Mouse (Mus musculus): ENCODE data around the gene Orc3.
A peak's percentile ranks its signal among the peaks of the same experiment; 100 is the strongest.
"Not testable (repeated sequence)": the region's sequence is repeated elsewhere in the genome, so short reads cannot be mapped to it uniquely, and the experiment has no call there.

Orc3 gene

DNA sequence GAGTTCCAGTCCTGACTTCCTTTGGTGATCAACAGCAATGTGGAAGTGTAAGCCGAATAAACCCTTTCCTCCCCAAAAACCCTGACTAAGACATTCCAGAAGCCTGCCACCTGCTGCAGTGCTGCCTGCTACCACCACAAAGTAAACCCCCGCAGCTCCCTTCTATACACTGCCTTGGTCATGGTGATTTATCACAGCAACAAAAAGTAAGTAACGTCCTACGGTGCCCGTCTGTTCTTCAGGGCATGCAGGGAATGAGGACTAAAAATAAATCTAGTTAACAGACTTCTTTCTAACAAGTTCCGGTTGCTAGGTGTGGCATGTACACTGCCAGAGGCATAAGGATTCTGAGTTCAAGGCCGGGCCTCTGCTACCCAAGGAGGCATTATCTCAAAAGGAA lies 32.8 kb downstream of the Orc3 start:
- peak; percentile 55 for DNase-seq

DNA sequence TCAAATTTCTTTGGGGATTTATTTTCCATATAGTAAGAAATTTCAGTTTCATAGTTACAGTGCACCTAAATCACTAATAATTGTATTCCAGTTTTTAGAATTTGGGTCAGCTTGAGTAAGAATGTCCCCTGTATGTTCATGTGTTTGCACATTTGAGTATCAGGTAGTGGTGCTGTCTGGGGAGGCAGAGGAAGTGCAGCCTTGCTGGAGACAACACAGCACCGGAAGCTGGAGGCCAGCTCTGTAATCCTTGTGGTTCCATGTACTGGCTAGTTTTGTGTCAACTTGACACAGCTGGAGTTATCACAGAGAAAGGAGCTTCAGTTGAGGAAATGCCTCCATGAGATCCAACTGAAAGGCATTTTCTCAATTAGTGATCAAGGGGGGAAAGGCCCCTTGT lies 33.3 kb downstream of the Orc3 start:
- DNase-seq, result not testable (repeated sequence)

DNA sequence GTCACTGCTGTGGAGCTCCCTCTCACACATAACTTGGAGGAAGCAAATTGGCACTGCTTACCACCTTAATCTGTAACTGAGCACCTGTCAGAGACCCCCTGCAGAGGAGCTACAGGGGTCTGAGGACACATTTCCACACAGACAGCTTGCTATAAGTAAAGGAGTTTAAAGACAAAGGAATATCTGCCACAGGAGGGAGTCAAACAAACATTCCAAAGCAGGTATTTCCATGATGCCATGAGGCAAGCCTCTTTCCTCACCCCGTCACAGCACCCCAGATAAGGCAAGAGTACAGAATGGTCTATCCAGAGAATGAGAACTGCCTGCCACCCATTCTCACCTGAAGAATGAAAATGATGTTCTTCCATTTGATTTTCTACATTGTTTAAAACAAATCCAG lies 35.5 kb downstream of the Orc3 start:
- no peak for DNase-seq

DNA sequence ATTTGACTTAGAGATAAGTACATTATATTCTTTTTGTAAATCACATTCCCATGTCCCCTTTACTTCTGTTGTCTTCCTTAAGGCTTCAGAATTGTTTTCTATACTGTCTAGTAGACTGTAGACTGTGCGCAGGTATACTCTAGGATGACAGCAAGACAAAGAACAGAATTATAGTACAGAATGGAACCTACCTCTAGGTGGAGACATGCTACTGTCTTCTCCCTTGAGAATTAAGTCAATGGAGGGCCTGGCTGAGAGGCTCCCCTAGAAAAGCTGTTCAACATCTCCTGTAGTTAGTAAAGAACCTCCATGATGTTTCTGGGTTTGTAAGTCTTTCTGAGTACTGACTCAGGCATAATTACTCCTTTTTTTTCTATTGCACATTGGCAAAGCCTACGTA lies 37.7 kb downstream of the Orc3 start:
- no peak for DNase-seq

DNA sequence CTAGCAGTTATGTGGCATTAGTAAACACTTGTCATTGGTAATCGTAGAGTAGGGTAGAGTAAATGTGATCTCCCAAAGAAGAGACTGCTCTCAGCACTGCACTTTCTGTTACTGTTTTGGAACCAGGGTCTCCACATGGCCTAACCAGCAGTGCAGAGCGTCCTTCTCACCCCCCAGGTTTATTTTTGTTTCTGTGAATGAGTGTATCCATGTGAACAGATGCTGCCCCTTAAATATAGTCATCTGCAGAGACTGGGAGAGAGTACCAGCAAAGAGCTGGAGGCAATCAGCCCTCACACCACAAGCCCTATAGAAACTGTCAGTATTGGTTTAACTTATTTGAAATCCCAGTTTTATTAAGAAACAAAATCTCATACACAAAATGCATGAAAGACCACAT lies 41.9 kb downstream of the Orc3 start:
- peak; percentile 31 for DNase-seq

DNA sequence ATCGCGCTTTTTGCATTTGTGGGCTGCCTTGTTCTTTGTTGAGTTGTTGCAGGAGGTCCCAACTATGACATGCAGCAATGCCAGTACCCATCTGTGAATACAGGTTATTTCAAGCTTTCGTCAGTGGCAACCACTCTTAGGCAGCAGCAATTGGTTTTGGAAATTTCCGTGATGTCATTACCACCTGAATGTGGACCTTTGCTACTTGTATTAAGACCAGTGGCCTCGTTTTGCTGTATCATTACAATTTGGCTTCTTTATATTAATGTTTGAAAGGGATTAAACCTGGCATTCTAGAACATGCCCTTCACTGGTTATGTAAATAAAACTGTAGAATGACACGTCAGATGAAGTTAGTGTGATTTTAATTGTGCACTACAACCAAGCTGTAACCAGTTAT lies 48.5 kb downstream of the Orc3 start:
- no peak for DNase-seq

DNA sequence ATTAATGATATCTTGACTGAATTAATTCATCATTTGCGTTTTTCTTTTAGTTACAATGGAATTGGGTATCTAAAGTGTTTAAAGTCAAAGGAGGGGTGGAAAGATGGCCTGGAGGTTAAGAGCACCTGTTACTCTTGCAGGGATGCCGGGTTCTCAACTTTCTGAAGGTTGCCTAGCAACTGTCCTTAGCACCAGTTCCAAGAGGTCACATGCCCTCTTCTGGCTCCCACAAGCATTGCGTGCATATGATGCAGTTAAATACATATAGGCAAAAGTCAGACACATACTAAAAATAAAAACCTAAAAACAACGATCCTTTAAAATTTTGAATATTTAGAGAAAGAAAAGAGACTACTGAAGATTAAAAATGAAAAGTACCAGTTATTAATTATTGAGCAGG lies 53.8 kb downstream of the Orc3 start:
- DNase-seq, result no peak

DNA sequence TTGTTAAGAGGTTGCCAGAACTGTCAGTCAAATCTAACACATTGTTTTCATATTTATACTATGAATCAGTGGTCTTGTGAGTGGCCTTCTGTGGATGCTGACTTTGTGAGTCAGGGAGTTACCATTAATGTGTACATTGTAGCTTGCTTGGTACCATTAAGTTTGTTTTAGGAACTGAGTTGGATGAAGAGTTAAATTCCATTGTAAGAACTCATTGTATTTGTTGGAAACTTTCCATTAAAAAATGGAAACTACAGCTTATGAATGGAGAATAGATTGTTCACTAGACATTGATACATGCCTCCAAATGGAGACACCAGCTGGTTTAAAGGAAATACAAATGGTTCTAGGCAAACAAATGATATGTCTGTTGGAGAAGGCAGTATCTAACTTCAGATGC lies 58.6 kb downstream of the Orc3 start:
- no peak for DNase-seq

DNA sequence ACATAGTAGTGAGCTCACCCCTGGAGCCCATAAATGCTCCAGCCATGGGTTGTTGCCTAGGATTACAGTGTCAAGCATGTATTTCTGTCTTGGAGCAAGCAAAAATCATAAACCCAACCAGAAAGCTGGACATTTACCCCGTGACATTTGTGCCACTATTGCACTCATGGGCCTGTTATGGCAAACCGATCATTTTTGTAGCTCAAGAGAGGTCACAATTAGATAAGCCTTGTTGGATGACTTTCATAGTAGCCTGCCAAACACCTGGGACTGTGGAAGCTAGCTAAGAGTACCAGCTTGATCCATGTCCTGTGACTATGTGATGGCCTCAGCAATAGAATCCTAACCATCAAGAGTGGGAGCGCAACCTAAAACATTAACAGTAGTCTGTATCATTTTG lies 59.1 kb downstream of the Orc3 start:
- DNase-seq, result no peak

DNA sequence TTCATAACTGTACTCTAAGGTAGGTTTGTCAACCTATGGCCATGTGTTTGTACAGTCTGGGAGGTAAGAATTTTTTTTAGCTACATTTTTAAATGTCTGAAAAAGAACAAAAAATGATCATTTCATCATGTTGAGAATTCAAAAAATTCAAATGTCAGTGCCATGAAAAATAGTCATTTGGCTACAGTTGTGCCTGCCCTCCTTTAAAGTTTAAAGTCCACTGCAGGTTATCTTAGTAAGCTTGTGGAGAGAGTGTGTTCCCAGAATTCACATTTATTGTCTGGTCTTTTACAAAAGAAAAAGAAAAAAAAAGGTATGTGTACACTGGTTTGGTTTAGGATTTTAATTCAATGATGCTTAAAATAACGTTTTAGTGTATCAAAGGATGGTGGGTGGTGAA lies 60.1 kb downstream of the Orc3 start:
- DNase-seq, result no peak

DNA sequence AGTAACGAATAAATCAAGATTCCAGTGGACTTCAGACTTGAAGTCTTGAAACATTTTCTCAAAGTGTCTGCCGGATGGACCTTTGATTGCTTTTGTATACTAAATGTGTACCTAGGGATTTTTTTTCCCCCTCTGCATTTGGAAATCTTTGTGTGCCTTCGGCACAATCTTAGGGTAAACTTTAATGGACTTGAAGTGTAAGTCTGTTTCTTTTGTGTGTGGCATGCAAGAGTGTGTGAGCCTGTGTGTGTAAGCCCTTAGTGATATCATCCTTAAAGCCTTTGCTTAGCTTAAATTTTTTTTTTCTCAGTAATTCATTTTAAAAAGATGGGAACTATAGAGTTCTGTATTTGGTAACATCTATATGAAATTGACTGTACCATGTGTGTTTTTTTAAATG lies 62.8 kb downstream of the Orc3 start:
- no peak for DNase-seq

DNA sequence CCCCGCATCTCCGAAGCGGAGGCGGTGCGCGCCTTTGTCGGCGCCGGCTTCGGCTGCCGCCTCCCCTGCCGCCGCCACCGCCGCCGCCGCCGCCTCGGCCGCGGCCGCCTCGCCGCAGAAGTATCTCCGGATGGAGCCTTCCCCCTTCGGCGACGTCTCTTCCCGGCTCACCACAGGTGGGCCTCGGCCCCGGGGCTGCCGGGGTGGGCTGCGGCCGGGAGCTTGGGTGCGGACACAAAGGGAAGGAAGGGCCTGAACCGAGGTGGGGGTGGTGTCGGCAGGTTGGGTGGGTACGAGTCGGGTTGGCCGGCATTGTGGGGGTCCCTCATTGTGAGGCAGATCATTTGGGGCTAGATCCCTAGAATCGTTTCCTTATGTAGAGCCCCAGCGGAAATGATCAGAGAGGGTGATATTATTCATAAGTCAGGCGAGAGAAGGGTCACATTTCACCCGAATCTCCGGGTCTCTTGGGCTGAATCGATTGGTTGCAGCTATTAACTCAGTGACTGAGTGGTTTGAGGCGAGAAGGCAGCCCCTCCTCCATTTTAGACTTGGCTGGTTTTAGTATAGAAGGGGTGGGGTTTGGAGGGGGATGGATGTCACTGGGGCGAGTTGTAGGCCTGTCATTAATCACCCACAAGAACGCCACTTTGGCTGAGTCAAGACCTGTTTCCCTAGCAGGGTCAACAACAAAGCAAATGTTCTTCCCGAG lies 63.5 kb downstream of the Orc3 start:
- peak; percentile 34 for DNase-seq

DNA sequence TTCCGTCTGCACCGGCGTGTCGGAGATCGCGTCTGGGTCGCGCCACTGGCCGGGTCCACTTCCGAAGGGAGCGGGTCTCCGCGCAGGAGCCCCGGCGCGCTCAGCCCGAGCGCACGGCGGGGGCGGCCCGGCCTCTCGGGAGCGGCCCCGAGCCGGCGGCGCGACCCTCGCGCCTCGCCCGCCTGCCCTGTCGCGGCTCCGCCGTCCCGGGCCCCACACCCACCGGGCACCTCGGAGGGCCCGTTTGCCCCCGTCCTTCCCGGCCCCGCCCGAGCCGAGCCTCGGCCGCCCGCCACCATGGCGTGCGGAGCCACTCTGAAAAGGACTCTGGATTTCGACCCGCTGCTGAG lies 64.0 kb downstream of the Orc3 start, which contains the start of gene Akirin2:
Gene Akirin2 (plus strand): TSS at position 190 of the 350 bp plus-strand sequence.
- no peak for DNase-seq

DNA sequence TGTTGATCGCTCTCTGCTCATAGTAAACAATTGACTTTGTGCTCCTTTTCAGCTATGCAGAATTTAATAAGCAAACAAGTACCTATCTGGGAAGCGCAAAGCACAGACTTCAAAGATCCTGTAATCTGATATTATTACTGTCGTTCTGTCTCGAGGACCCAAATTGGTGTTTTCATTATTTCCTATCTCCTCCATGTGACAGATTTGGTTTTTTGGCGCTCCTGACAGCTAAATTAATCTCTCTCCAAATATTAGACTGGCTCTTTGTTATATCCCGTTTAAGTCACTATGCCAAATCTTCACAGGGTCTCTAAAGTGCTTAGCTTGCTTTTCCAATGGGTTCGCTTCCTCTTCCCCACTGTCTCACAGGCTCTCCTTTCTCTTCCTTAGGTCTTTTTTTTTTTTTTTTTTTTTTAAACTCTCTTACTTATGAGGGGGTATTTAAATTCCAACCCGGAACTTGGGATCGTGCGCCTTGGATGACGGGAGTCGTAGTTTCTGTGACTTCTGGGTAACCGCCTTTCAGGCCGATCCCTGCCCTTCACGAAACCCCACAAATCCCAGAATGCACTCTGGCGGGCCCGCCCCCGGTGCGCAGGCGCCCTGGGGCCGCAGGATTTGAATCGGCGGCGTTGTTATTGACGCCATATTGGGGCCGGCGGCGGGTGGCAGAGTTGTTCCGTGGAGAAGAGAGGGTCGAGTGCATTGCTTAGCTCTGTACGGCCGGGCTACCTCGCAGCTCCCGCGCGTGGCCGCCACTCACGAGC lies 64.6 kb downstream of the Orc3 start:
- DNase-seq, result peak; percentile 98

DNA sequence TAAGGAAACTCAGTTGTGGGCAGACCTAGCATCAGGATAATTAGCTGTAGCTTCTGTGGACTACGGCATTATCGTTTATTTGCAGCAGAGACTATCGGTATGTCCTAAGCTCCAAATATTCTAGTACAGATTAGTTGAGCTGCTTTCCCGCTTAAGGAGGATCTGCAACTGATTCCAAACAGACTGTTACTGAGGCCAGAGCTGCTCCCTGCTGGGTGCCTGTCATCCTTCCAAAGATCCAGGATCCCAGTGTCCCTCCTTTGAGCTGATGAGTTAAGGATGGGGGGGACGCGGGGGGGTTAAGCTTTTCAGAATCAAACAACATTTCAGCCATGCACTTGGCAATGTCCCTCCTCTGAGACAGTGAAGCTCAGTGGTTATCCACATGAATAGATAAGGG lies 84.8 kb downstream of the Orc3 start:
- DNase-seq, result no peak

DNA sequence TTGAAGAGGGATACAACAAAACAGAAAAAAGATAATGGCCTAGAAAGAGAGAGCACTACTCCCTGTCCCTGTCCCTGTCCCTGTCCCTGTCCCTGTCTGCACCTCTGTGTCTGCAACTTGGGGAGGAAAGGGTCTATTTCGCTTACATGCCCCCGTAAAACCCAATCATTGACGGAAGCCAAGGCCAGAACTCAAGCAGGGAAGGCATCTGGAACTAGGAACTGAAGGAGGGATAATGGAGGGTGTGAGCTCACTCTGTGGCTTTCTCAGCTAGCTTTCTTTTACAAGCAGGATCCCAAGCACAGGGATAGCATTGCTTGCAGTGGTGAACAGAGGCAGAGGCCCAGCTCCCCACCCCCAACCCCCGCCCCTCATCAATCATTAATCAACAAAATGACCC lies 85.4 kb downstream of the Orc3 start:
- no peak for DNase-seq

DNA sequence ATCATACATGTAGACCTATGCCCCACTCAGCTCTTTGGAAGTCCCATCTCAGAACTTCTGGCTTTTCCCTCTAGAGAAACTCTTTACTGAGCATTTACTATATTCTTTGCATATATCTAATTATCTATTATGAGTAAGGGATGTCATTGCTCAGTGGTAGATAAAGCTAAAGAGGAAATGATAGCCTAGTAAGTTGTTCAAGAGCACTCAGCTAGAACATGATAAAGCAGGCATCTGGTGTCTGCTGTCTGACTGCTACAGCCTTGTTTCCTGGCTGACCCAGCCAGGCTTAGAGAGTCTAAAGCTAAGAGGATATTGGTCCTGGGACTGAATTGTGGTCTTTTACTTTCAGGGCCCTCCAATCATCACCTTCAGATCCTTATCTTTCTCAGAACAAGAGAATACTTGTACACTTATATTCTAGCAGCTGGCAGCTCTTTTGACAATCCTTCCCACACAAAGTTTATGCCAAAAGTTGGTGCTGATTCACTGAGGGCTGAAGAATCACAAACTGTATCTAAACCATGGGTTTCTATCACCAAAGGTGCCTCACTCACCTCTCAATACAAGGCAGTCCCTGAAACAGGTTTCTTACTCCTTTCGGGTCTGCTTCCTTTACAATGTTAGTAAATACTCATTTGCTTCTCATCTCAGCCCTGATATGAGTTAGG lies 86.2 kb downstream of the Orc3 start:
- DNase-seq, result no peak

DNA sequence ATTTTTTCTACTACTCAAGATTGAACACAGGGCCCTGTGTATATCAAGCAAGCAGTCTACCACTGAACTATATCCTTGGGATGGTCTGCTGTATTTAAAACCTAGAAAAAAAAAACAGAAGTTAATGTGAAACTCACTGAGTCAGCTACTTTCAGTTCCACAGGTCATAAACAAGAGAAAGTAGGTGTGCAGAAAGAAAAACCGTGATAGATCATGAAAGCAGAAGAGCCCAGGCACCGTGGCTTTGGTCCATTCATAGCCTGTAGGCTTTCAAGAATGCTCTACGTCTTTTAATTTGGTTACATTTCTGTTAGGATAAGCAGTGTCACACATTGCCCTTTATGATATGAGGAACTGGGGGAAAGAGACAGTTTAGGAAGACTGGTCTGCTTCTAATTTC lies 88.0 kb downstream of the Orc3 start:
- no peak for DNase-seq

DNA sequence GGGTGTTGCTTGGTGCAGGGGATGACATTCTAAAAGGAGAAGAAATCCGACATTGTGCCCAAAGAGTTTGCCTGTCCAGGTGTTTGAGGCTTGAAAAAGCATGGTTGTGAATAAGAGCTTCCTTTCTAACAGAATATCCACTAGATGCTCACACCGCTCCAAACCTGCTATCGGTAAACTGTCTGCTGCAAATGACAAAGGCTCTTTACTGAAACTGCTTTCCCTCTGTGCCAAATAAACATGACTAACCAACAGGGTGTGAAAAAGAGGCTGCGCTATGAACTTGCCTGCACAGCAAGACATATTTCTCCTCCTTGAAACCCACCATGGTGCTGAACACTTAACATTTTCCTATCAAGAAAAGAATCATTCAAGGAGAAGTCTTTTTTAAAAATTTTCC lies 91.2 kb downstream of the Orc3 start:
- no peak for DNase-seq

DNA sequence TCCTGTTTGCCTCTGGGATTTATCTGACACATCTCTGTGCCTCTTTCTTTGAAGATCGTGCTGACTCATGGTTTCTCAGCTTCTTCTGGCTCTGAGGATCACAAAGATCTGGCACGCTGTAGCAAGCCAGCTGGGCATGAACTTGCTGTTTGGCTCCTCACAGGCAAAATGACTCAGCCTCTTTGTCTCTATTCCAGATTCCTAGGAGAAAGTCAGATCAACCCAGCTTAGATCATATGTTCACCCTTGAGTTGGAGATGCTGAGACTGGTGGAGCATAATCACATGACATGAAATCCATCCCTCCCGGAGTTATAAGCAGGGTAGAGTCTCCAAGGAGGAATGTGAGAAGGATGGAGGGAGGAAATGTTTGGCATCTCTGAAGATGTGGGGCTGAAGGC lies 91.9 kb downstream of the Orc3 start:
- DNase-seq, result peak; percentile 75

Measured in right cerebral cortex, adult 18-20 months (tissue).